Mouse (Mus musculus): ENCODE measurements around the gene Cox7a2l. TPM values are rescaled to one million over a fixed set of nuclear protein-coding genes. Genes with fewer than 3 reads are reported as not detected.
A peak's percentile ranks its signal among the peaks of the same experiment; 100 is the strongest.

Cox7a2l gene
- 113 and 121 TPM in 2 replicates for polyA plus RNA-seq (2016; fragmentation: Nextera tagmentation; extraction: Ambion mirVana)

- H3K4me3 ChIP-seq = no peak within 1 kb of the TSS
- no peaks in the 10 kb centered on the region for H3K27me3 ChIP-seq (ENCODE audit: low read depth, poor library complexity, severe bottlenecking)
- peaks cover 22% of the 10 kb centered on the region for H3K4me1 ChIP-seq
- H3K36me3 ChIP-seq = no peaks in the 10 kb centered on the region
- H3K9me3 ChIP-seq (replicated peaks) = no peaks in the 10 kb centered on the region
- no peak for DNase-seq (ENCODE audit: low spot score)
- 94% methylated on average over 8 of the region's 8 CpGs for WGBS
- H3K27ac ChIP-seq = no peak within 1 kb of the TSS
Observed at GRCm38 (mm10) chr17:83517280-83518015, at the start of gene Cox7a2l. Gene Cox7a2l, minus strand, starts transcription at chr17:83517330.

- 38% methylated on average over 4 of the region's 4 CpGs for WGBS
- H3K4me1 ChIP-seq = peaks cover 8% of the 10 kb centered on the region
Observed at GRCm38 (mm10) chr17:83565506-83565905, 48.4 kb upstream of the Cox7a2l start.

GRCm38 (mm10) chr17:83564119-83564820, 47.1 kb upstream of the Cox7a2l start:
- Histone ChIP-seq H3K27ac (peak overlapping the region; percentile 44), H3K36me3 (no peaks in the 10 kb centered on the region), H3K9me3 (replicated peaks) (no peaks in the 10 kb centered on the region), H3K4me3 (0 out of 2 replicates have a peak overlapping the region, but pooled peaks have one; percentile 23), H3K27me3 (ENCODE audit: low read depth, poor library complexity, severe bottlenecking) (no peaks in the 10 kb centered on the region), H3K4me1 (peaks cover 8% of the 10 kb centered on the region)
- WGBS = 60% methylated on average over 12 of the region's 12 CpGs
- DNase-seq (ENCODE audit: low spot score) = no peak

More at GRCm38 (mm10) chr17:83565506-83565905, 48.4 kb upstream of the Cox7a2l start:
- H3K9me3 ChIP-seq (replicated peaks) = no peaks in the 10 kb centered on the region
- no peak overlapping the region for H3K27ac ChIP-seq
- DNase-seq (ENCODE audit: low spot score) = no peak
- H3K36me3 ChIP-seq = no peaks in the 10 kb centered on the region
- H3K27me3 ChIP-seq (ENCODE audit: low read depth, poor library complexity, severe bottlenecking) = no peaks in the 10 kb centered on the region
- H3K4me3 ChIP-seq = no peak overlapping the region

GRCm38 (mm10) chr17:83563703-83564111, 46.6 kb upstream of the Cox7a2l start:
- Histone ChIP-seq H3K4me1 (peaks cover 8% of the 10 kb centered on the region), H3K4me3 (0 out of 2 replicates have a peak overlapping the region, but pooled peaks have one; percentile 23), H3K27me3 (ENCODE audit: low read depth, poor library complexity, severe bottlenecking) (no peaks in the 10 kb centered on the region), H3K27ac (peak overlapping the region; percentile 44), H3K9me3 (replicated peaks) (no peaks in the 10 kb centered on the region), H3K36me3 (no peaks in the 10 kb centered on the region)
- peak; percentile 66 for DNase-seq (ENCODE audit: low spot score)
- 46% methylated on average over 10 of the region's 10 CpGs for WGBS

DNA sequence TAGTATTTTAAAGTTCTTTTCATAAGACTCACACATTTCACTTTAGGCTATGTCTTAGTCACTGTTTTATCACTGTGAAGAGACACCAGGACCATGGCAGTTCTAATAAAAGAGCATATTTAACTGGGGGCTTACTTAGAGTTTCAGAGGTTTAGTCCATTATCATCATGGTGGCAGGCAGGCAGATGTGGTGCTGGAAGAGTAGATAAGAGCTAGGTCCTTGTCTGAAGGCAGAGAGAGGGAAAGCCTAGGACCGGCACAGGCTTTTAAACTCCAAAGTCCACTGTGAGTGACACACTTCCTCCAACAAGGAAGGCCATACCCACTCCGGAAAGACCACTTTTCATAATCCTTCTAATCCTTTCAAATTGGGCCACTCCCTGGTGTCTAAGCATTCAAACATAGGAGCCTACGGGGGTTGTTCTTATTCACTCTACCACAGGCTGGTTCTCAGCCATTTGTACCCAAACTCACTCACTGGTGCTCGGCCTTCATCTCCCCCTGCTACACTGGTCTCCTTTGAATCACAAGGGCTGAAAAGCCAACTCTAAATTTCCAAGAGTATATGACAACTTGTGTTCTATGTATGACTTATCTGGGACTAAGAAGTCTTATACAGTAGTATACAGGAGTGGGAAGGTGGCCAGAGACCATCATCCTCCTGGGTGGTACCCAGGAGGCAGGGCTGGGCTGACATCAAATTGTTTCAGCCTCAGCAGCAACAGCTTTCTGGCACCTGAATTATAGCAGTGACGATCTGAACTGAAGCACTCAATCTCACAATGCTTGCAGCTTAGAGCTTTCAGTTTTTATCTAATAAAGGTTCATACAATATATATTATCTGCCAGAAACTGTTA, 45.3 kb upstream of the Cox7a2l start:
- H3K9me3 ChIP-seq (replicated peaks) = no peaks in the 10 kb centered on the region
- H3K4me3 ChIP-seq = no peak overlapping the region
- H3K4me1 ChIP-seq = peaks cover 8% of the 10 kb centered on the region
- H3K27ac ChIP-seq = no peak overlapping the region
- no peaks in the 10 kb centered on the region for H3K27me3 ChIP-seq (ENCODE audit: low read depth, poor library complexity, severe bottlenecking)
- WGBS = 93% methylated on average over 5 of the region's 5 CpGs
- no peaks in the 10 kb centered on the region for H3K36me3 ChIP-seq
- DNase-seq (ENCODE audit: low spot score) = no peak

- Histone ChIP-seq H3K9me3 (replicated peaks) (no peaks in the 10 kb centered on the region), H3K27me3 (ENCODE audit: low read depth, poor library complexity, severe bottlenecking) (no peaks in the 10 kb centered on the region), H3K36me3 (no peaks in the 10 kb centered on the region), H3K4me1 (peaks cover 3% of the 10 kb centered on the region), H3K4me3 (no peak overlapping the region), H3K27ac (no peak overlapping the region)
- 87% methylated on average over 8 of the region's 8 CpGs for WGBS
- no peak for DNase-seq (ENCODE audit: low spot score)
Observed at GRCm38 (mm10) chr17:83559081-83559480, 42.0 kb upstream of the Cox7a2l start.

DNA sequence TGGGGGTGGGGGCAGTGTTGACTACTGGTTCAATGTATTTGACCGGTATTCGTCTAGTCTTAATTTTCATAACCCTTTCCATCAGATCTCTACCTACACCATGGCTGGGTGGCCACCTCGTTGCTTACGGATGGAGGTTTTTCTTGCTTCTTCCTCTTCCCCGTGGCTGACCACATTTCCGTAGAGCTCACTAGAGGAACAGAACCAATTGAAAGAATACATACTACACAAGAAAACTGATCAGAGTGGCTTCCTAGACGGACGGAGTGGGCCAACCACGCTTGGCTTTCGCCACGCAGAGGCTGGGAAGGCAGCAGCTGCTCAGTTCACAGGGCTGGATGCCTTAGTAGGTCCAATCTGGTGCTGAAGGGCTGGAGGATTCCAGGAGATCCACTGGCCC, 38.7 kb upstream of the Cox7a2l start:
- whole genome bisulfite sequencing = 97% methylated on average over 11 of the region's 11 CpGs
- no peak for DNase-seq (ENCODE audit: low spot score)
- no peaks in the 10 kb centered on the region for H3K9me3 ChIP-seq (replicated peaks)
- no peaks in the 10 kb centered on the region for H3K27me3 ChIP-seq (ENCODE audit: low read depth, poor library complexity, severe bottlenecking)
- H3K27ac ChIP-seq = no peak overlapping the region
- no peak overlapping the region for H3K4me3 ChIP-seq
- no peaks in the 10 kb centered on the region for H3K4me1 ChIP-seq
- H3K36me3 ChIP-seq = no peaks in the 10 kb centered on the region

DNA sequence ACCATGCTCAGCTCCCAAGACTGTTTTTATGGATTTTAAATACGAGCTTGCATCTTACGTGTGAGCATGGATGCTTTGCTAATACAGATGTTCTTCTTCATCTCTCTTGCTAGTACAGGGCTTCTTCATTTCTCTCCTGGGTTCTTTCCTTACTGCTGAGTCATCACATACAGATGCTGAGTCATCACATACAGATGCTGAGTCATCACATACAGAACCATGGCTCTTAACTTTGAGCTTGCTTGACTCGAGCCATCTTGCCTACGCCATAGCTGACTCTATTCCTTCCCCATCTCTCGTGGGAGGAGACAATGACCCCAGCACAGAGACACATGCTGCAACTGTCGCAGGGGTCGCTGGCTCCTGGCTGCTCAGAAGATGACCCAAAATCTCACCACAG, 37.9 kb upstream of the Cox7a2l start:
- no peak for DNase-seq (ENCODE audit: low spot score)
- no peaks in the 10 kb centered on the region for H3K9me3 ChIP-seq (replicated peaks)
- 90% methylated on average over 7 of the region's 7 CpGs for WGBS
- no peaks in the 10 kb centered on the region for H3K36me3 ChIP-seq
- H3K27ac ChIP-seq = no peak overlapping the region
- no peaks in the 10 kb centered on the region for H3K4me1 ChIP-seq
- no peaks in the 10 kb centered on the region for H3K27me3 ChIP-seq (ENCODE audit: low read depth, poor library complexity, severe bottlenecking)
- H3K4me3 ChIP-seq = no peak overlapping the region

- Histone ChIP-seq H3K27me3 (ENCODE audit: low read depth, poor library complexity, severe bottlenecking) (peaks cover 58% of the 10 kb centered on the region), H3K4me1 (peaks cover 14% of the 10 kb centered on the region), H3K9me3 (replicated peaks) (no peaks in the 10 kb centered on the region), H3K4me3 (no peak overlapping the region), H3K27ac (no peak overlapping the region), H3K36me3 (no peaks in the 10 kb centered on the region)
- no peak for DNase-seq (ENCODE audit: low spot score)
- 31% methylated on average over 12 of the region's 12 CpGs for WGBS
Observed at GRCm38 (mm10) chr17:83548501-83549233, 31.5 kb upstream of the Cox7a2l start.

- no peak for DNase-seq (ENCODE audit: low spot score)
- Histone ChIP-seq H3K9me3 (replicated peaks) (no peaks in the 10 kb centered on the region), H3K4me3 (no peak overlapping the region), H3K4me1 (peaks cover 14% of the 10 kb centered on the region), H3K27me3 (ENCODE audit: low read depth, poor library complexity, severe bottlenecking) (peaks cover 58% of the 10 kb centered on the region), H3K27ac (no peak overlapping the region), H3K36me3 (no peaks in the 10 kb centered on the region)
- 37% methylated on average over 10 of the region's 10 CpGs for WGBS
Observed at GRCm38 (mm10) chr17:83547145-83547544, 30.0 kb upstream of the Cox7a2l start.

DNA sequence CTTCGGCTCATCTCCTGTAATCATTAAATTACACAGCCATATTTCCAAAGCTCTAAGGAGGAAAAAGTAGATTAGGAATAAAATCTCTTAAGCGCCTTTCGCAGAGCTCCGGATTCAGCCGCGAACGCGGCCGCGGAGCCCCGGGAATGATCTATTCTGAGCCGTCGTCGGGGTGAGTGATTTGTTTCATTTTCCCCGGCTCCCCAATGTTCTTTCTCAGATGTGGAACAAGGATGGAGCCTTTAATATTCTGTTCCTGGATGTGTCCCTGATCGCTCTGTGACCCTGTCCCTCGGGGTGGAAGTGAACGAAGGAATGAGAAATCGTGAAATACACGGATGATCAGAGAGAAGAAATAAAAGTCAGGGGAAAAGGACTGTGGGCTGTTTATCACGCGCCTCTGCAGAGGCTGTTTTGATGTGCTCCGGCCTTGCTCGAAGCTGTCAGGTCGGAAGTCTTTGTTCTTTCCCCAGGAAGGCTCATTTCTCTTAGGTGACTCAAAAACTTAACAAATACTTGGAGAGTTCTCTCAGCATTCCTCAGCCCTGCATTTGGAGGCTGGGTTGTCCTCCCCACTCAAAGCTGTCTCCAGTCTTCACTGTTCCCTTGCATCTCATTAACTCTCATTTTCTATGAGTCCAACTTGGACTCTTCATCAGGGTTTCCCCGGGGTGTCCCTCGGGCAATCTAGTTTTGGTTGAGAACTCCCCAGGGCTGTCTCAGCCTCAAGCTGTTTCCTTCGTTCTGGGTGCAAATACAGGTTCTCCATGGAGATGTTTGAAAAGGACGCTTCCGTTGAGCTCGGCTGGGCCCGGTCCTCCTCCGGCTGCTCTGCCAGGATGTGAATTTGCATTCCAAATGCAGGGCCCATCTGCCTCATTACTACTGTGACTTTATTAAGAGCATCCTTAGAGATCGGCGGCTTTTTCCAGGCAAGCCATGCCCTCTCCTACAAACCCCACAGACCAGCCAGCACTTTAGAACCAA, 28.9 kb upstream of the Cox7a2l start:
- Histone ChIP-seq H3K27me3 (ENCODE audit: low read depth, poor library complexity, severe bottlenecking) (peaks cover 58% of the 10 kb centered on the region), H3K27ac (no peak overlapping the region), H3K4me3 (peak overlapping the region; percentile 43), H3K9me3 (replicated peaks) (no peaks in the 10 kb centered on the region), H3K4me1 (peaks cover 14% of the 10 kb centered on the region), H3K36me3 (no peaks in the 10 kb centered on the region)
- DNase-seq (ENCODE audit: low spot score) = peak; percentile 53
- 6% methylated on average over 35 of the region's 35 CpGs for WGBS

Measured in limb, embryonic 10.5 days (tissue).